Mouse (Mus musculus) heart, postnatal 0 days (tissue): ENCODE data around the gene Tifab. TPM values are rescaled to one million over a fixed set of nuclear protein-coding genes. Genes with fewer than 3 reads are reported as not detected.

Source experiments
- ATAC-seq: fragments of 200-750 bp; cut with Nextera tagmentation; 2 replicates; pipeline ENCODE4 v1.8.0; 2017; ENCODE audit warnings: low read depth, moderate number of reproducible peaks, moderate library complexity; ENCODE audit not compliant: insufficient read depth
- DNase-seq: peaks from one replicate; pipeline ENCODE4 v3.0.0-alpha.2; 2016; ENCODE audit warnings: low spot score
- H3K27ac ChIP-seq: fragments of 300-500 bp; sonication (generic); 2 replicates; pipeline ENCODE4 v1.5.1; 2014; ENCODE audit warnings: low read depth, mild to moderate bottlenecking
- H3K27me3 ChIP-seq: fragments of 300-500 bp; sonication (generic); 2 replicates; pipeline ENCODE4 v1.6.1; 2014; ENCODE audit warnings: low read length, mixed read lengths; ENCODE audit not compliant: control insufficient read depth, insufficient read depth
- H3K36me3 ChIP-seq: fragments of 300-500 bp; sonication (generic); replicated peaks from 2 replicates; pipeline ENCODE4 v1.6.1; 2014; ENCODE audit warnings: low read length, mixed read lengths; ENCODE audit not compliant: control insufficient read depth, insufficient read depth
- H3K4me1 ChIP-seq: fragments of 300-500 bp; sonication (generic); 2 replicates; pipeline ENCODE4 v1.6.1; 2014; ENCODE audit warnings: antibody characterized with exemption; ENCODE audit not compliant: control insufficient read depth, insufficient read depth
- H3K4me2 ChIP-seq: fragments of 300-500 bp; sonication (generic); 2 replicates; pipeline ENCODE4 v1.6.1; 2014; ENCODE audit warnings: low read depth, mild to moderate bottlenecking, low read length, moderate library complexity
- H3K4me3 ChIP-seq: fragments of 300-500 bp; sonication (generic); 2 replicates; pipeline ENCODE4 v1.5.1; 2014; ENCODE audit warnings: low read depth, low read length
- H3K9ac ChIP-seq: fragments of 300-500 bp; sonication (generic); replicated peaks from 2 replicates; pipeline ENCODE4 v1.6.1; 2014; ENCODE audit warnings: low read depth, low read length, mixed read lengths
- H3K9me3 ChIP-seq: fragments of 300-500 bp; sonication (generic); replicated peaks from 2 replicates; pipeline ENCODE4 v1.6.1; 2016; ENCODE audit warnings: low read length; ENCODE audit not compliant: control insufficient read depth
- CTCF ChIP-seq: IDR thresholded peaks from 2 replicates; pipeline ENCODE4 v1.5.1; 2016; ENCODE audit warnings: antibody characterized with exemption, control low read depth, low read depth
- EP300 ChIP-seq: IDR thresholded peaks from 2 replicates; pipeline ENCODE4 v1.6.1; 2016; ENCODE audit warnings: antibody characterized with exemption, low read depth
- WGBS: fragments of 180-500 bp; shearing (Covaris S2); extraction: QIAGEN DNeasy Blood & Tissue Kit; methylation state at CpG from one replicate; pipeline ENCODE4 v1.1.7; 2014; 5-methylcytosine and 5-hydroxymethylcytosine counted together
- polyA plus RNA-seq: library from polyadenylated mRNA; unstranded; fragments of >200 nt; fragmentation: Nextera tagmentation; extraction: Ambion mirVana; gene quantifications from 2 replicates; pipeline ENCODE4 v1.2.1, GENCODE M21; 2015
- total RNA-seq: library from RNA; depleted of rRNA; stranded (reverse); fragments of >200 nt; gene quantifications from 2 replicates; pipeline ENCODE4 v1.2.3, GENCODE M21; 2014; ENCODE audit warnings: low replicate concordance

Gene Tifab
- total and polyA plus RNA-seq, 2 experiments from 2014 or later: 0.71 TPM; not detected in 1

GRCm38 (mm10) chr13:56191225-56191624 lies 12.5 kb upstream of the Tifab start:
- DNase-seq: peak; percentile 20
- Histone ChIP-seq H3K9me3 (no peaks in the 10 kb centered on the region), H3K36me3 (no peaks in the 10 kb centered on the region), H3K4me2 (no peak overlapping the region), H3K9ac (no peak overlapping the region), H3K27me3 (0 out of 2 replicates have a peak, but pooled peaks cover 3% of the 10 kb centered on the region), H3K27ac (no peak overlapping the region), H3K4me3 (no peak overlapping the region), H3K4me1 (no peaks in the 10 kb centered on the region)
- TF ChIP-seq EP300 (no peak), CTCF (peak; percentile 51)
- WGBS: 32% methylated on average over 3 of the region's 3 CpGs
- no peak for ATAC-seq

DNA sequence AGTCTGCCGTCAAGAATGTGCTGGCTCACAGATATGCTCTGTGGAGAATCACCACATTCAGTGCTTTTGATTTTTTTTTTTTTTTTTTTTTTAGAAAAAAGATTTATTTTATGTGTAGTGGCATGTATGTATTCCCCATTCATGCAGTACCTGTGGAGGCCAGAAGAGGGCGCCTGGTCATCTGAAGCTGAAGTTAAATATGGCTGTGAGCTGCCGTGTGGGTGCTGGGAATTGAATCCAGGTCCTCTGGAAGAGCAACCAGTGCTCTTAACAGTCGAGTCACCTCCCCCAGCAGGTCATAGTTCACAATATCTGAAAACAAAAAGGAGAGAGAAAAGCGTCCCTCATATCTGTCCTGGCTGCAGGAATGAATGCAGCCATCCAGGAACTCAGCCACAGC lies 11.0 kb upstream of the Tifab start:
- Histone ChIP-seq H3K4me1 (no peaks in the 10 kb centered on the region), H3K27ac (no peak overlapping the region), H3K4me3 (no peak overlapping the region), H3K4me2 (no peak overlapping the region), H3K9me3 (no peaks in the 10 kb centered on the region), H3K9ac (no peak overlapping the region), H3K36me3 (no peaks in the 10 kb centered on the region), H3K27me3 (0 out of 2 replicates have a peak, but pooled peaks cover 3% of the 10 kb centered on the region)
- DNase-seq: no peak
- ATAC-seq: no peak
- TF ChIP-seq CTCF: peak; percentile 10; the same call in 1 of the 2 replicates
- no peak for TF ChIP-seq EP300
- WGBS: 69% methylated on average over 5 of the region's 5 CpGs

DNA sequence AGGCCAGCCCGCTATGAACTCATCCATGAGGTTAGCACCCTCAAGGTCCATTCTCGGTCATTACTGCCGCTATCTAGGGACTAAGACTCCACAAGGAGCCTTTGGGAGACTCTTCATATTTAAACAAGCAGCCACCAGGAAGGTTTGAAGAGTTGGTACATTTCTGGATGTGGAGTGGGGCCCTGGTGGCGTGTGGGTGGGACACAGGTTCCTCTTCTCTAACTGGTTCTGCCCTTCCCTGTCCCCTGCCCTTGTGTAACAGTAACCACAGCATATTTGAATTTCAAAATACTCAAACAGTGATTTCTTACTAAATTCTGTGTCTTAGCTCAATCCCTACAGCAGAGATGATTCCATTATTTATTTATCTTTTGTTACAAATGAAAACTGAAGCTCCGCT lies 5.0 kb upstream of the Tifab start:
- Histone ChIP-seq H3K9me3 (no peaks in the 10 kb centered on the region), H3K9ac (no peak overlapping the region), H3K4me1 (no peaks in the 10 kb centered on the region), H3K36me3 (no peaks in the 10 kb centered on the region), H3K4me2 (no peak overlapping the region), H3K27ac (no peak overlapping the region), H3K4me3 (no peak overlapping the region), H3K27me3 (no peaks in the 10 kb centered on the region)
- ATAC-seq (no peak), DNase-seq (no peak)
- WGBS: 78% methylated on average over 5 of the region's 5 CpGs
- TF ChIP-seq CTCF (no peak), EP300 (no peak)

DNA sequence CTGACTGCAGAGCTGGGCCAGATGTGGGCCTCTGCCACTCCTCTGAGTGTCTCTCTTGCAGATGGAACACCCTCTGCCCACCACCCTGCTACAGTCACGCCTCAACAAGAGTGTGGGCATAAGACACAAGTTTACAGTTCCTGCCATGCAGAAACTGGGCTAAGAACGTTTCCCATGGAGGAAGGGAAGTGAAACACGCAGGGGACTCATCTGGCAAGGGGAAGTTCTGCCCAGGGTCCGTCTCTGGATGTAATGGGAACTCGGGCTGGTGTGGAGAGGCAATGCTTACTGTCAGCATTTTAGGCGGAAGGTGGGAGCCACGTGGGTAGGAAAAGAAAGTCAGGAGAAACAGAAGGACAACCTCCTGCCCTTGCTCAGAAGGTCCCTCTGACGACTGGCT lies 2.7 kb upstream of the Tifab start:
- DNase-seq: no peak
- WGBS: 55% methylated on average over 8 of the region's 8 CpGs
- no peak for TF ChIP-seq CTCF
- TF ChIP-seq EP300: no peak

DNA sequence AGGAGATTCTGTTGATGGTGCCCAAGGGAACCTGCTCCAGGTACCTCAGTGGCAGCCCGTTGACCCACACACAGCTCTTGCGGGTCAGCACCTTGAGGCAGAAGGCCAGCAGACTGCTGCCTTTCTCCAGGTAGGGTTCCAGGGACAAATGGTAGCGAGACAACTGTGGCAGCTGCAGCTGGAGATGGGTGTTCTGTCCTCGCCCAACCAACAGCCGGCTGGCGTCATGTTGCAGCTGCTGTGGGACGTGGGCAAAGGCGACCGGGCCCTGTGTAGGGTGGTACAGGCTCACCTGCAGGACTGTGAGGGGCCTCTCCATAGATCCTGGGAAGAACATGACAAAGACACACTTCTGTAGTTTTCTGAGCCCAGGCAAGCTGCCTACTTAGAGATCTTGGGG lies 2.4 kb downstream of the Tifab start:
- no peak overlapping the region for H3K9ac ChIP-seq
- no peak overlapping the region for H3K27ac ChIP-seq
- no peaks in the 10 kb centered on the region for H3K36me3 ChIP-seq
- WGBS: 81% methylated on average over 9 of the region's 9 CpGs
- H3K4me1 ChIP-seq: no peaks in the 10 kb centered on the region
- no peaks in the 10 kb centered on the region for H3K9me3 ChIP-seq
- no peak for DNase-seq
- H3K27me3 ChIP-seq: 0 out of 2 replicates have a peak, but pooled peaks cover 3% of the 10 kb centered on the region
- no peak overlapping the region for H3K4me2 ChIP-seq
- ATAC-seq: no peak
- no peak overlapping the region for H3K4me3 ChIP-seq
- TF ChIP-seq CTCF: no peak
- no peak for TF ChIP-seq EP300

More for the DNA sequence above, 2.7 kb upstream of the Tifab start:
- no peak overlapping the region for H3K27ac ChIP-seq
- H3K4me2 ChIP-seq: no peak overlapping the region
- H3K36me3 ChIP-seq: no peaks in the 10 kb centered on the region
- no peaks in the 10 kb centered on the region for H3K9me3 ChIP-seq
- ATAC-seq: no peak
- no peak overlapping the region for H3K4me3 ChIP-seq
- H3K27me3 ChIP-seq: no peaks in the 10 kb centered on the region
- no peak overlapping the region for H3K9ac ChIP-seq
- H3K4me1 ChIP-seq: no peaks in the 10 kb centered on the region

GRCm38 (mm10) chr13:56175848-56176247 lies 2.8 kb downstream of the Tifab start:
- no peak overlapping the region for H3K9ac ChIP-seq
- H3K9me3 ChIP-seq: no peaks in the 10 kb centered on the region
- ATAC-seq: no peak
- no peak overlapping the region for H3K4me3 ChIP-seq
- TF ChIP-seq CTCF (no peak), EP300 (no peak)
- H3K27ac ChIP-seq: no peak overlapping the region
- 59% methylated on average over 4 of the region's 4 CpGs for WGBS
- H3K4me1 ChIP-seq: no peaks in the 10 kb centered on the region
- no peak for DNase-seq
- H3K27me3 ChIP-seq: 0 out of 2 replicates have a peak, but pooled peaks cover 3% of the 10 kb centered on the region
- no peaks in the 10 kb centered on the region for H3K36me3 ChIP-seq
- no peak overlapping the region for H3K4me2 ChIP-seq
